Mouse (Mus musculus) frontal cortex, postnatal 14 days (tissue): Measurements from ENCODE around the gene Rnf167.

ENCODE experiments used
- DNase-seq, 2 experiments: peaks; one replicate each; pipeline ENCODE4 v3.0.0; 2022; ENCODE audit warnings: low spot score in 2 of 2

Rnf167 gene

DNA sequence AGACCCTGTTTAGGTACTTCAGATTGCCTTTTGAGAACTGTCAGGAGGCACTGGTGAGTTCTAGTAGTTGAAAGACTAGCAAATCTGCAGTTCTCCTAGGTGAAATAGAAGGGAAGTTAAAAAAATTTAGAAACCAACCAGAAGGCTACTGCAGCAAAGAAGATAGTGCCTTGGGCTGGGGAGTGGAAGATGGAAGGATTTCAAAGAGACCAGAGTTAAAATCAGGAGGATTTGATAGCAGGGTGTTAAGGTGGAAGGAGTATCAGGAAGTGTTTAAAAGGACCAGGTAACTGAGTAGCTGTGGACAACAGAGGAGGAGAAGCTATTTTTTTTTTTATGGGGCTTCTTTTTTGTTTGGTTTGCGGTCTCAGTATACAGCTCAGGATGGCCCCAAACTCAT, 9.3 kb upstream of the Rnf167 start:
- no peak for DNase-seq

DNA sequence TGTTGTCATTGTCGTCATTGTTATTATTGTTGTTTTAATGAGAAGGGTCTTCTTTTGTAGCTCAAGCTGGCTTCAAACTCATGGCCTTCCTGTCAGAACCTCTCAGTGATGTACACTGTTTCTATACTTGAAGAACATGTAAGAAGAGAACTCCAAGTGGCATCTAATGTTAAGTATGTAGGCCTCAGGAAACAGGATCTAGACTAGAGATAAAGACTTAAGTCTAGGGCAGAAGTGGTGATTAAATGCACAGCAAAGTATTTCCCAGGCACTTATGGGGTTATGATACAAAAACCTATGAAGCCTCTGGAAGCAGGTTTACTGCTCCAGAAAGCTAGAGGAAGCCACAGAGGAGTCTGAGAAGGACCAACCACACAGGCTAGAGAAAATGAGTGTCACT, 8.7 kb upstream of the Rnf167 start:
- no peak for DNase-seq

DNA sequence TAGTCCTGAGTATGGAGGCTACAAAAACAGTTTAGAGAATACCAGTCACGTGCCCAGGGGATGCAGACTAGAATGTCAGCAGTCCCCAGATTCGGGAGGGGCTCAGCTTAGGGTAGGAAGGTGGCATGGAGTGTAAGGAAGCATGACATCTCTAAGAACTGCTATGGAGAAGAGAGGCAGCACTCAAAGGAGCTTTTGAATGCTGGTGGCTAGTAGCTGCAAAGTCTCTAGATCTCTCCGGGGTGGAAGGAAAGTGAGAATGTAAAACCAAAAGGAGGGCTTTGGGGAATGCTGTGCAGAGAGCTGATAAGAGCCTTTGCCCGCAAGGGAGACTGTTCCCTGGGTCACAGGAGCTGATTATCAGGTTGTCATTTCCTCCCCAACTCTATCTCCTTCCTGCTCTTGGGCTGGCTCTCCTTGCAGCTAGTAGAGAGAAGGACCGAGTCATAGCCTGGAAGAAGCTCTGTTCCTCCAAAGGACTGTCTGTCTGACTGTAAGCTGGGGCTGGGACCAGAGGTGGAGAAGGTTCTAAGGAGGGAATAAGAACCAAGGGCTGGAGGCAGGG, 8.2 kb upstream of the Rnf167 start, which contains the start of gene Gp1ba:
Gene Gp1ba (plus strand): TSS at position 409 of the 565 bp plus-strand sequence.
- DNase-seq: no peak

DNA sequence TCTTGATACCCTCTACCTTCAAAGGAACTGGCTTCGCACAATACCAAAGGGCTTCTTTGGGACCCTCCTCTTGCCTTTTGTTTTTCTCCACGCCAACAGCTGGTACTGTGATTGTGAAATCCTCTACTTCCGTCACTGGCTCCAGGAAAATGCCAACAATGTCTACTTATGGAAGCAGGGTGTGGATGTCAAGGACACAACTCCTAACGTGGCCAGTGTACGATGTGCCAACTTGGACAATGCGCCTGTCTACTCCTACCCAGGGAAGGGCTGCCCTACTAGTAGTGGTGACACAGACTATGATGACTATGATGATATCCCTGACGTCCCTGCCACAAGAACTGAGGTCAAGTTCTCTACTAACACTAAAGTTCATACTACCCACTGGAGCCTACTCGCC, 7.1 kb upstream of the Rnf167 start:
- DNase-seq: no peak

DNA sequence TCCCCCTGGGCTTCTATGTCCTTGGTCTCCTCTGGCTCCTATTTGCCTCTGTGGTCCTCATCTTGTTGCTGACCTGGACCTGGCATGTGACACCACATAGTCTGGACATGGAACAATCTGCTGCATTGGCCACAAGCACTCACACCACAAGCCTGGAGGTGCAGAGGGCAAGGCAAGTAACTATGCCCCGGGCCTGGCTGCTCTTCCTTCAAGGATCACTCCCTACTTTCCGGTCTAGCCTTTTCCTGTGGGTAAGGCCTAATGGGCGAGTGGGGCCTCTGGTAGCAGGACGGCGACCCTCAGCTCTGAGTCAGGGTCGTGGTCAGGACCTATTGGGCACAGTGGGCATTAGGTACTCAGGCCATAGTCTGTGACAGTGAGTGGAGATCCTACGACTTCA, 5.8 kb upstream of the Rnf167 start:
- no peak for DNase-seq

DNA sequence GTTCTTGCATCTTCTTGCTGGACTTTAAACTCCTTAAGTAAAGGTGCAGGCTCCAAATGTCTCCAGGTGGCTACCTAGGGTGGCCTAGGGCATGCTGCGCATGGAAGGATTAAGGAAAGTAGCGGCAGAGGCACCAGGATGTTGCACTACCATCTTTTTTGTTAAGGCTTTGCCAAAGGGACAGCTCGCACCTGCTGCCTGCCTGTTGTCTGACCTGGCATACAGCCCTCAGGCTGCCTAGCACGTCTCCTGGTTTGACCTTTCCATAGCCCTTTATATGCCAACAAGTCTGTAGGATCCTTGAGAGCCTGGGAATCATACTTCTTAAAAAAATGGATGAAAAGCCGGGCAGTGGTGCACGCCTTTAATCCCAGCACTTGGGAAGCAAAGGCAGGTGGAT, 4.0 kb upstream of the Rnf167 start:
- DNase-seq: no peak

DNA sequence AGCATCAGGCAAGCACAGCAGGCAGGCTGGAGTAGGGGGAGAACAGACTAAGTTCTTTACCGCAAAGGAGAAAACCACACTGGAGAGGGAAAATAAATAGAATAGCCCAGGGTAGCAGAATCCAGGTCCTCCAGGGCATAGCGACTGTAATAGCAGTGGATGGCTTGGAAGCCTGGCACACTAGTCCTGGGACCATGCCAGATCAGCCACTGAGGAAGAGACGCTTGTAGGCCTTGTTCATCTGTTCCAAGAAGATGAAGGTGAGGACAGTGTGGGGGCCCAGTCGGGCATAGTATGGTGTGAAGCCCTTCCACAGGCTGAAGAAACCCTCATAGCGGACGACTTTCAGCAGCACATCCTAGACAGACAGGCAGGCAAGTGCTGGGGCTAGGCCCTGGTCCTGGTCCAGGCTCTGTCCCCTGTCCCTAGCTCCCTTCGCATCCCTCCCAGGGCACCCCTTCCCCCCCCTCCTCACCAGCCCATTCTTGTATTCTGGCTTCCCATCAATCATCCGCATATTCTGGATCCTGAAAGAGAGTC, 2.4 kb upstream of the Rnf167 start:
- DNase-seq: no peak

DNA sequence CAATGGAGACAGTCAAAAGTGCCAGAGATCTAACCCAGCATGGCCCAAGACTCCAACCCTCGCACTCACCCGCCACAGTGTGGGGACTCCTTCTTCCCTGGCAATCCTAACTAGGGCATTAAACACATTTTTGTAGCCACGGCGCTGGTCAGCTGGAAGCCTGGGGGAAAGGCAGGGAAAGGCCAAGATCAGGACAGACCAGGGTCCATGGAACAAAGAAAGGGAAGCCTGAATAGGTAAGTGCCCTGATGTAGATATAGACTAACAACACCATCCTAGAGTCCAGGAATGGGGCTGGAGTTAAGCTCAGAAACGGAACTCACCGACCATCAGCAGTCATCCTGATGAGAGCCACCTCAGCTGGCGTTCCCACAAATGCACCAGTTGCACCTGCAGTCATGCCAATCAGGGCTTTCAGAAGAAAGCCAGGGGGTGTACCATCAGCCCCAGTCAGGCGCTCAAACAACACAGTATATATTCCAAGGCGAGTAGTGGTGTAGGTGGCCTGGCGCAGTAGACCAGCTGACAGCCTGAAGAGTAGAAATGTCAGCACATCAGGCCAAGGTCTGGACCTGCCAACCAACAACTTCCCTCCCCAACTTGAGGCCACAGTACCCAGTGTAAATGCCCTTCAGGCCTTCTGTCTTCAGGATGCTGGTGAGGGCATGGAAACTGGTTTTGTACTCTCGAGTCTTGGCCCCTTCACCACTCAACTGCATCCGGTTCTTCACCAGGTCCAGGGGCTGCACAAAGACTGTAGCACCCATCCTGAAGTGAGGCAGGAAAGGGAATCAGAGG, 1.4 kb upstream of the Rnf167 start:
- DNase-seq: no peak

DNA sequence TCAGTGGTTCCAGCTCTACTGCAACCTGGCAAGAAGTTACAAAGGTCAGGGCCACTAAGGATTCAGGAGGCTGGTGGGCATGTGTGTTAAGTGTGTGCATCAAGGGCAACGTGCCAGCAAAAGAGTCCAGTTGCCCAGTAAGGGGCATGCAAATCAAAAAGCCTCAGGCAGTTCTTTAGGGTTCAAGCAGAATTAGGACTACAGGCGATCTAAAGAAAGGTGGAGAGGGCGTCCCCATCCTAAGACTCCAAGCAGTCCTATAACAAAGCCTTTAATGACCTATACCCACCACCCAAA, 828 bp upstream of the Rnf167 start:
- DNase-seq: no peak

DNA sequence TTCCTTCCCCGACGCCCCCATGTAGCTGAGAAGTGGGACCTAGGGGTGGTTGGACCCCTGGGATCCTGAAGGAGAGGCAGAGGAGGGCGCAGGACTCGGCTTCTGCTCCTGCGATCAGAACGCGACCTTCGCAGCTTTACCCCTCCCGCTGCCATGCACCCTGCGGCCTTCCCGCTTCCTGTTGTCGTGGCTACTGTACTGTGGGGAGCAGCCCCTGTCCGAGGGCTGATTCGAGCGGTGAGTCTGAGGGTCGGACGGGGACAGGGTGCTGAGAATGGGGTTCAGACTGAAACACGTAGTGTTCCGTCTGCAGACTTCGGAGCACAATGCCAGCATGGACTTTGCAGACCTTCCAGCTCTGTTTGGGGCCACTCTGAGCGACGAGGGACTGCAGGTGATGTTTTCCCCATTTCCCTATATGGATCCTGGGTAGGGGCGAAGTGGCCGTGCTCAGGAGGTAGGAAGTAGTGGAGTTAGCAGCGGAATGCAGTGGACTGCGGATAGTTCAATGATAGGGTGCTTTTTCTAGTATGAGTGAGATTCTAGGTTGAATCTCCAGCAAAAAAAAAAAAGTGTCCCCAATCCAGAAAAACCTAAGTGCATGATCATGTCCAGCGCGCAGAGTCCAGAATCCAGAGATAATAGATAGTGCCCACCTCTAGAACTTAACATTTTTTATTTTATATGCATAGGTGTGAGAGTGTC, 833 bp downstream of the Rnf167 start:
- DNase-seq: no peak

DNA sequence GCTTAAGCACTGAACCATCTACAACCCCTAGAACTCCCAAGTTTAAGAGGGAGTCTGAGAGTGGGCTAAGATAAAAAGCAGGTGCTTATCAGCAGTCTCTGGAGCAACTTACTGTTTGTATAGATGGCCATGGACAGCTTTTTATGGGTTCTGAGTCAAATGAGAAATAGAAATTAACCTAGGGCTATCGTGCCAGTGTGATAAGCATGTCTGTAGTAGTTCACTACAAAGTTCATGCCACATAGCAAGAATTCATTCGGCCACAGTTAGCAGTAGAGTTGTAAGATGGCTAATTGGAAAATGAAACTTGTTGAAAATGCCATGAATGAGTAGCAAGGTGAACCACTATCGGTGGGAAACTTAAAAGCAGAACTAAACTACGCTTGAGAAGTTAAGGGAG, 1.5 kb downstream of the Rnf167 start:
- no peak for DNase-seq

DNA sequence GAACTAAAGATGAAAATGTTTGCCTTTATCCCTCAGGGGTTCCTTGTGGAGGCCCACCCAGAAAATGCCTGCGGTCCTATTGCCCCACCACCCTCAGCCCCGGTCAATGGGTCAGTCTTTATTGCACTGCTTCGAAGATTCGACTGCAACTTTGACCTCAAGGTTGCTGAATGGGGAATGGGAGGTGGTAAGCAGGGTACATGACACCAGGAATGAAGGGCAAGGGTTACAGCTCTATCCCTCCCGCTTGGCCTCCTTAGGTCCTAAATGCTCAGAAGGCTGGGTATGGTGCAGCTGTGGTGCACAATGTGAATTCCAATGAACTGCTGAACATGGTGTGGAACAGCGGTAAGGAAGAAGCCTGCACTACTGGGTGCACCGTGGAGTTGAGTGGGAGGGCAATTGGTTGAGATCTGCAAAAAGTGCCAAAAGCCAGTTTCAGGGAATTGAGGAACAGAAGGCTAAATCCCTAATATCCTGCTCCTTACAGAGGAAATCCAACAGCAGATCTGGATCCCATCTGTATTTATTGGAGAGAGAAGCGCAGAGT, 2.2 kb downstream of the Rnf167 start:
- DNase-seq: no peak

DNA sequence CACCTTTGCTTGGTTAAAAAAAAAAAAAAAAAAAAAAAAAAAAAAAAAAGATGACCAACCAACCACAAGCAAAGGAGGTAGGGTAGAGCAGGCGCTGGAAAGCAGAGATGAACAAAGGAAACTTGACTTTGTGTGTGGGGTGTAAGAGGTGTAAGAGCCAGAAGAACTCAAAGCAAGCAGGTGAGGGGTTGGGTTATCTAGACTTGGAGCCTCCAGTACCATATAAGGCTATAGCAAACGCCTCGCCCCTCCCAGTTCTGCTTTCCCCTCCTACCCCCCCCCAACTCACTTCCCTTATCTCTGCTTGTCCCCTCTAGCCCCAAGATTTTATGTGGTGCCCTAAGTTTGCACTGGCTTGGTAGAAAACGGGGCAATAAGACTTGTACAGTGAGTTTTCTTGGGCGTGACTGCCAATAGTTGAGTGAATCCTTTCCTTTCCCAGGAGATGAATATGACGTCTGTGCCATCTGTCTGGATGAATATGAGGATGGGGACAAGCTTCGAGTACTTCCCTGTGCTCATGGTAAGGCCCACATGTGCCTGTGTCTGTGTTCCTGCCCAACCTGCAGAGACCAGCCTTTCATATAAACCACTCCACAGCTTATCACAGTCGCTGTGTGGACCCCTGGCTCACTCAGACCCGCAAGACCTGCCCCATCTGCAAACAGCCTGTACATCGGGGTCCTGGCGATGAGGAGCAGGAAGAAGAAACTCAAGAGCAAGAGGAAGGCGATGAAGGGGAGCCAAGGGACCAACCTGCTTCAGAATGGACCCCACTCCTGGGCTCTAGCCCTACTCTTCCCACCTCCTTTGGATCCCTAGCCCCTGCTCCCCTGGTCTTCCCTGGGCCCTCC, 3.5 kb downstream of the Rnf167 start:
- no peak for DNase-seq

DNA sequence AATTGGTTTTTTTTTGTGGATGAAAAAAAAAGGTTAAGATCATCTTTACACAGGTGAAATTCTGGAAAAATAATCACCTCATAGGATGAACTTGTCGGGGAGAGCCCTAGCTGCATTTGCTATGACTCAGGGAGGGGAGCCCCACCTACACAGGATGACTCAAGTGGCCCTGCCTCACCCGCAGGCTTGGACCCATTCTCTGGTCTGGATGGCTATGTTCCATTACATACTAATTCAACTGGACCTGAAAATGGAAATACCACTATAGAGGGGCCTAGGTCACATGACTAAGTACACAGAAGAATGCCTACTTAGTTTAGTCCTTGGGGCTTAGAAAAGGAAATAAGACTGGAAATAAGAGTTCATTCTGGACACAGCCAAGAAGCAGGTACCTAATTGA, 4.4 kb downstream of the Rnf167 start:
- no peak for DNase-seq

DNA sequence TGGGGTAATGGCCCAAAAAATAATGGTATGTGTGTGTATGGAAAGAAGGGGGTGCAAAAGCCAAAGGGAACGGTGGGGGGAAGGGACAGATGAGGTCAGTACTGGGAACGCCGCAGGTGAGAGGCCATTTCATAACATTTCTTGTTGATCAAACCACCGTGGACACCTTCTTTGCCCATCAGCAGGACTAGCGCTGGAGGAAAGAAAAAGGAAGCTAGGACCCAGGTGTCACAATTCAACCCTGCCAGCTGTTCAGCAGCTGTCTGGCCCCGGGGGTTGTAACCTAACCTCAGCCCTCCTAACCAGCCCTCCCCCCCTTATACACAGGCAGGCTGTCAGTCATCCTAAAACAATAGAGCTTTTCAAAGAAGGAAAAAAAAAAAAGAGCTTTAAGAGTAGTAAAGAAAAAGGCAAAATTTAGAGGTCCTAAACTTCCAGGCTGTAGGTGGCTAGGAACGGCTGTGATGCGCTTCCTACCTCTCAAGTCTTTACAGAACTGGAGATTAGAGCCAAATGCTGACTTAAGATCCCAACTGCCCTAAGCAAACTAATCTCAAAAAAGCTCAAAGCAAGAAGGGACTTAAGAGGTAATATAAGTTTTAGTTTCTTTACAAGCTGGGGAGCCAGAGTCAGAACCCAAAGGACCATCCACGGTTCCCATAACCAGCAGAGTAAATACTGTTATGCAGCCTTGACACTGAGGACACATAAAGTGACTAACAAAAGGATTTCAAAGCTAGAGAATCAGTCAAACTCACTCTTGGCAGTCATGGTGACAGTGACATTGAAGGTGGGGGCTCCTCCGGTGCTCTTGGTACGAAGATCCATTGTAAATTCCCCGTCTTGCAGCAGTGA, 5.2 kb downstream of the Rnf167 start:
- no peak for DNase-seq

DNA sequence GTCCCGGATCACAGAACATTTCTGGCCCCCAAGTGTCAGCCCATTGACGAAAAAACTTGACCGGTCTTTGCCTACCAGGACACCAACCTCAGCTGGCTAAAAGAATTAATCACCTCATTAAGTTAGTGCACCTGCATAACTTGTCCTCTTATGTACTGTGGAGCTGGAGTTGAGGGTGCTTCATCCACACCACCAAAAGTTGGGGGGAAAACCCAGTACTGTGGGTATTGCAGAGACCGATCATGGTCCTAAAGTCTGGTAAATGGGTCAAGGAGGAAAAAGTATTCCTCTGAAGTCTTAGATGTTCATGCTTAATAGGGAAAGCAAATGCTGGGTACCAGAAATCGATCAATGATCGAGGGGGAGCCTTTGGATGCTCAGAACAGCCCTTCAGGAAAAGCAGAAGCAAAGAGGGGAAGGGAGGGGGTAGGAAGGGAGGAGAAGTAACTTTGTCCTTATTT, 5.9 kb downstream of the Rnf167 start:
- no peak for DNase-seq

DNA sequence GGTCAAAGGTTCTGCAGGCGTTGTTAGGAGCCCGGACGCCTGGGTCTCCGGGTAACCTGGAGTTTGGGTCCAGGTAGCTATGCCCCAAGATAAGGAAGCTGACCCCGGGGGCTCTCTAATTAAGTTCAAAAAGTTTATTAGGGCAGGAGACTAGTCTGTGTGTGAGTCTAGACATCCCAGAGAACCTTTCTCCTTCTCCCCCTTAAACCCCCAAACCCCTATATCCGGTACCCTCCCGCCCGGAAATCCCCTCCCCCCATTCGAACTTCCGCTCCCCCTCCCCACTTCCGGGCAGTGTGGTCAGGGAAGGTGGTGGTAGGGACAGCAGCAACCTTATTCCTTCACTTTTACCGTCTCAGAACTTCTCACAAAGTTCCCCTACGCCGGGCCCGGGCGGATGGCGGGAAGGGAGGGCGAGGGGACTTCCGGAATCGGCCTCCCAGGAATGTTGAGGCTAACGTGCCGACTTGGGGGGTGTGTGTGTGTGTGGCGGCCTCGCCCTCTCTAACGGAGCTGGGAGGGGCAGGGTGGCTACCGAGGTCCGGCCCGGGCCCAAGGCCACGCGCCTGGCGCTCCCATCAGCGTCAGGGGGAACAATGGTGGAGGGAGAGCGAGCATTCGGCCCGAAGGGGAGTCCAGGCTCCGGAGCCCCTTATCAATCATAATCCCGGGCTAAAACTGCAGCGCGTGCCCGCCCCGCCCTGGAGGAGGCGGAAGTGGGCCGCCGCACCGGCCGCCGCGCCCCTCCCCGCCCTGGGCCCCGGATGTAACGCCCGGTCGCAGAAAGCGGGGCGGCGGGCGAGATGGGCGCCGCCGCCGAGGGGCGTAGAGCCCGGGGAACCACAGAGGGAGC, 6.5 kb downstream of the Rnf167 start:
- DNase-seq: no peak

DNA sequence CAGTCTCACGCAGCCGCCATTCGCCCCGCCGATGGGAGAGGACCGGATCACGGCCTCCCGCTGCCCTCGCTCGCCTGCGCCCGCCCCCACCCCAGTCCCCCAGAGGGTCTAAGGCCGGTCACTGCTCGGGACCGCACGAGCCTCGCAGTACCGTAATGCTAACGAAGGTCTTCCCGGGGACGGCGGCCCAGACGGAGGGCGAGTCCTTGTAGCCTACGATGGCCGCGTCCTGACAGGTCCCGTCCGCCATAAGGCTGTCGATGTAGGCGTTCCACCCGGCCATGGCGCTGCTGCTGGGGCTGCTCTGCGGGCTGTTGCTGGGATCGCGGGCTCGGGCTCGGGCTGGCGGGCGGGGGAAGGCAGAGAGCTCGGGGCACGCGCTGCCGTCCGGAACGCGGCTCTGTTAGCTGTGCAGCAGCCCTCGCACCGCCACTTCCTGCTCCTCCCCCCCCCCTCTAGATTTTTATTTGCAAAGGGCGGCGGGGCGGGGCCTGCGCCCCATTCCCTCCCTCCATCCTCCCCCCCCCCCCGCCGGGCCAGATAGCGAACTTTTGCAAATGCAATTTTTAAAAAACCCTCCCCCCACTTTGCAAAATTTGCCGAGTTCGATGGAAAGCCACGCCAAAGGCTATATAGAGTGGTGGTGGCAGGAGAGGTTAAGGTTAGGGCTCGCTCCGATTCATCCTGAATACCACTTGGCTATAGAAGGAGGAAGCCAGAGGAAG, 7.3 kb downstream of the Rnf167 start, which contains the start of gene Pfn1:
Gene Pfn1 (minus strand): TSS at position 447 of the 725 bp plus-strand sequence.
- no peak for DNase-seq
